Mouse (Mus musculus): ENCODE data around the gene Clcnka.

- TF ChIP-seq POLR2A (IDR thresholded peaks at IDR 0.05; ENCODE audit: borderline replicate concordance, insufficient read depth, low read length) = no peak
- TF ChIP-seq CTCF (IDR thresholded peaks at IDR 0.05; ENCODE audit: borderline replicate concordance, insufficient read depth, low read depth, low read length) = no peak
These were observed 1.6 kb upstream of the Clcnka start for GRCm38 (mm10) chr4:141400171-141400570.
